Mouse (Mus musculus): ENCODE data around the gene Tns2. TPM values are rescaled to one million over a fixed set of nuclear protein-coding genes. Genes with fewer than 3 reads are reported as not detected.

Gene Tns2
- polyA plus RNA-seq, 1 experiment from 2014 or later = 29.6 TPM

DNA sequence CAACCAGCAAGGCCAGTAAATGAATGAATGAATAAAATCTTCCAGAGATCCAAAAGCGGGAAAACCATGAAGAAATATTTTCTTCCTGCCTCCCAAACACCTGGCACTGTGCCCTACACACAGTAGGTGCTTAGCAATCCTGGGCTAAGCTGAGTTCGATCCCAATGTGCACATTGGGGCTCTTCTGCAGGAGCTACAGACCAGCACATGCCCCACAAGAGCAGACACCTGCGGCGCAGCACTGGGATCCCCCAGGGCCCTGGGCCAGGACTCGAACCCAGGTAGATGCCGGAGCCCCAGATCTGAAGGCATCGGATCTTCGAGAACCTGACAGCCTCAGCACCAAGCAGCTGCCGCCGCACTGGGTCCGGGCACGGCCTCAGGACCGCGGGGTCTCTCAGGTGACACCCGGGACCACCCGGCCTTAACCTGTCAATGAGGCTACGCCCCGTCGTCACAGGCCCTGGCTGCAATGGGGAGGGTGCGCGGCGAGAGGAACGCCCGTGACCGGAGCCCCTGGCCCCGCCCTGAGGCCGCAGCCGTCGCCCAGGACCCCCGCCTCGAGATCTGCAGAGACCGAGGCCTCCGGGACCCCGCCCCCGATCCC, 35.4 kb downstream of the Tns2 start:
- Histone ChIP-seq H3K9ac (peak overlapping the region; percentile 71), H3K36me3 (peaks cover 28% of the 10 kb centered on the region), H3K27me3 (no peaks in the 10 kb centered on the region), H3K9me3 (no peaks in the 10 kb centered on the region), H3K4me2 (replicated peaks) (peak overlapping the region; percentile 81), H3K4me1 (peaks cover 13% of the 10 kb centered on the region), H3K27ac (peak overlapping the region; percentile 72; the same call in 1 of the 2 replicates), H3K4me3 (peak overlapping the region; percentile 72)
- 2% methylated on average over 35 of the region's 35 CpGs for whole genome bisulfite sequencing
- peak; percentile 24 for ATAC-seq (ENCODE audit: insufficient number of reproducible peaks, insufficient read depth, low FRiP score, low TSS enrichment)

DNA sequence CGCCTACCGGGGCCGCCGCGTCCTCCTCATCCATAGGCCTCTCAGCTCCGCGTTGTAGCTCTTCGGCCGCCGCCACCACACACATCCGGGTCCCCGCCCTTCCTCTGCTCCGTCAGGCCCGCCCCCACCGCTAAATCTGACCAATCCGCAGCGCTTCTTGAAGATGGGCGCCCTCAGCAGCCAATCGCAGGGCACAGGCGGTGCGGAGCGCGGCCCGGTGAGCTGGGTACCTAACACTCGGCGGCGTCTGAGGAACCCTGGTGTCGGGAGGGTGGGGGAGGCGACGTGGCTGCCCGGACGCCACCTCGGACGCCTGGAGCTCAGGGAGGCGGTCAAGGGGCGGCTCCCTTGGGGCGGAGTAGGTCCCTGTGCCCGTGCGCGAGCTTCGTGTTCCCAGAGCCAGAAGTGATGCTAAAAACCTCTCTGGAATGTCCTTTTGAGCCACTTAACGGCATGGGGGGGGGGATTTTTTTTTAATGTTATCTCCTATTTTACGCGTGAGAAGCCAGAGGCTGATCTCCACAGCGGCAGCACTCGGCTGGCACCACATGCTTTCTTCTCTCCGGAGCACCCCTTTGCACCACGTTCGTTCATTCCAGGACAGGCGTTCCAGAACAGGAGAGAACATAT, 36.0 kb downstream of the Tns2 start, which contains the start of gene Spryd3:
Spryd3 (minus strand) TSS at position 106 of the 630 bp plus-strand sequence.
- WGBS = under 1% methylated on average over 50 of the region's 50 CpGs

DNA sequence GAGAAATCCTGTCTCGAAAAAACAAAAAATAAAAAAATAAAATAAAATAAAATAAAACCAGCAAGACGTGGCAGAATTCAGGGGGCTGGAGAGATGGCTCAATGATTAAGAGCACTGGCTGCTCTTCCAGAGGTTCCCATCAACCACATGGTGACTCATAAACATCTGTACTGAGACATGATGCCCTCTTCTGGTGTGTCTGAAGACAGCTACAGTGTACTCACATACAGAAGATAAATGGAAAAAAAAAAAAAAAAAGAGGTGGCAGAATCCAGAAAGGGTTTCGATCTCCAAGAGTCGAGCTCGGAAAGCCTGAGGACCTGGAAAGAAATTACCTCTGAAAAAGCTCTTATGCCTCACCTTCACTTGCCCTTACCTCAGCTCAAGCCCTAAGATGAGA, 40.9 kb downstream of the Tns2 start:
- WGBS = 91% methylated on average over 5 of the region's 5 CpGs
- no peak overlapping the region for H3K4me3 ChIP-seq
- no peak for ATAC-seq (ENCODE audit: insufficient number of reproducible peaks, insufficient read depth, low FRiP score, low TSS enrichment)

More for the DNA sequence above, 36.0 kb downstream of the Tns2 start, which contains the start of gene Spryd3:
- Histone ChIP-seq H3K36me3 (peaks cover 22% of the 10 kb centered on the region), H3K4me1 (peaks cover 13% of the 10 kb centered on the region), H3K9ac (peak within 1 kb of the TSS; percentile 71), H3K4me3 (peak within 1 kb of the TSS; percentile 72), H3K4me2 (replicated peaks) (peak within 1 kb of the TSS; percentile 81), H3K9me3 (no peaks in the 10 kb centered on the region), H3K27me3 (no peaks in the 10 kb centered on the region), H3K27ac (peak within 1 kb of the TSS; percentile 72; the same call in 1 of the 2 replicates)
- ATAC-seq (ENCODE audit: insufficient number of reproducible peaks, insufficient read depth, low FRiP score, low TSS enrichment) = peak; percentile 98

DNA sequence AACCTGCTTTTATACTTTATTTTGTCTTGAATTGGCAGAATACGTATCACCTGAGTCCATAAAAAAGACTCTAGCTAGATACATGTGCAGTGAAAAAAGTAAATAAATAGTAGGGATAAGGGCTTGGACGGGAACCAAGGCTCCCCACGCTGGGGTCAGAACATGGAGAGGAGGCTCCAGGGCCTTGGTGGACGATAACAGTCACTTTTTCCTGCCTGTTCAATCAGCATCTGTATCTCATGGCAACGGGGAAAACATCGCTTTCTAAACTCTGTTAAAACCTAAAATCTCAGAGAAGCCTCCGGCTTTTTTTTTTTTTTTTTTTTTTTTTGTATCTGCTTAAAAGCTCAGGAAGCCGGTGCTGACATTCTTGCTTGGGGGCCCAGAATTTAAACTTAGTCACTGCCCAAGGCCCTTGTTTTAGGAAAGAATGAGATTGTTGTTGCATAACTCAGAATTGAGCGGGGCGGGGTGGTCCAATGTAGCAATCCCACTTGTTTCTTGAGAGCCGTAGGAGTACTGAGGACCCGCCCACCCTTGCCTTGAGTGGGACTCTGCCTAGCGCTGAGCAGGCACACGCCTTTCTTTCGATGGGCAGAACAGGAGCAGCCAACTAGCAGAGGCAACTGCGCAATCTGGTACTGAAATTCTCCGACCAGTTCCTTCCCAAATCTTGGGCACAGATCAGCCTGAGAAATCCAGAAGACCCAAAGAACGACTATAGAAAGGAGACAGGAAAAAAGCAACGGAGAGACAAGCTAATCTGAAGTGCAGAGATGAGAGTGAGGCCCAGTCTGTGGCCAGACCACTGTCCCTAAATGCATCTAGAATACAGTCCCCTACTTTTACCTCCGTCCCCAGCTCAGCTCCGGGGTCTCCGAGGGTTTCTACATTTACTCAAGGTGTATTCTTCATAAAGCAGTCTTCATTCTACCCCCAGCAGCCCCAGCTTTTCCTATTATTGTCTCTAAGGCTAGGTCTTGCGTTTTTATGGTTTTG, 43.0 kb downstream of the Tns2 start:
- H3K27ac ChIP-seq = no peak overlapping the region
- no peak overlapping the region for H3K4me2 ChIP-seq (replicated peaks)
- peaks cover 12% of the 10 kb centered on the region for H3K4me1 ChIP-seq
- no peak overlapping the region for H3K9ac ChIP-seq
- H3K36me3 ChIP-seq = no peaks in the 10 kb centered on the region
- peaks cover 42% of the 10 kb centered on the region for H3K27me3 ChIP-seq
- H3K9me3 ChIP-seq = no peaks in the 10 kb centered on the region
- 52% methylated on average over 23 of the region's 23 CpGs for WGBS
- no peak for ATAC-seq (ENCODE audit: insufficient number of reproducible peaks, insufficient read depth, low FRiP score, low TSS enrichment)
- no peak overlapping the region for H3K4me3 ChIP-seq

More for the DNA sequence above, 40.9 kb downstream of the Tns2 start:
- Histone ChIP-seq H3K4me2 (replicated peaks) (no peak overlapping the region), H3K27me3 (peaks cover 40% of the 10 kb centered on the region), H3K9ac (no peak overlapping the region), H3K9me3 (no peaks in the 10 kb centered on the region), H3K27ac (no peak overlapping the region), H3K4me1 (peaks cover 14% of the 10 kb centered on the region), H3K36me3 (no peaks in the 10 kb centered on the region)

DNA sequence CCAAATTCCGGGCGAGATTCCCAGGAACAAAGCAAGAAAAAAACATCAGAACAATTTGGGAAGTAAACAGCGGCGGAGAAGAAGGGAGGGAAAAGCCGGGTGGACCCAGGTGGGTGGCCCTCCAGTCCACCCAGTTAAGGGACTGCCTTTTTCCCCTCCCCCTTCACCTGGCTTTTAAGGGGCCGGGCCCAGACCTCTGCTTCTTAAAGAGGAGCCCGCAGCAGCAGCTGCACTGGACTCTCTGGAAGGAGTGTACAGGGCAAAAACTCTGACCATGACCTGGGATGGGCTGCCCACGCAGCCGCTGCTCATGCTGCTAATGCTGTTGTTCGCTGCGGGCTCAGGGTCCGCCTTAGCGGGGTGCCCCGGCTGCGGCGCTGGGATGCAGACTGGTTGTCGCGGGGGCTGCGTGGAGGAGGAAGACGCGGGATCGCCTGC, 44.1 kb downstream of the Tns2 start, which contains the start of gene Igfbp6:
Igfbp6 (plus strand) TSS at position 89 of the 438 bp plus-strand sequence.
- ATAC-seq (ENCODE audit: insufficient number of reproducible peaks, insufficient read depth, low FRiP score, low TSS enrichment) = no peak
- Histone ChIP-seq H3K4me3 (peak within 1 kb of the TSS; percentile 20), H3K27ac (no peak within 1 kb of the TSS), H3K36me3 (no peaks in the 10 kb centered on the region), H3K9me3 (no peaks in the 10 kb centered on the region), H3K4me1 (peaks cover 12% of the 10 kb centered on the region), H3K9ac (peak within 1 kb of the TSS; percentile 19; the same call in 1 of the 2 replicates), H3K27me3 (peaks cover 42% of the 10 kb centered on the region), H3K4me2 (replicated peaks) (peak within 1 kb of the TSS; percentile 43)
- WGBS = 5% methylated on average over 22 of the region's 22 CpGs

DNA sequence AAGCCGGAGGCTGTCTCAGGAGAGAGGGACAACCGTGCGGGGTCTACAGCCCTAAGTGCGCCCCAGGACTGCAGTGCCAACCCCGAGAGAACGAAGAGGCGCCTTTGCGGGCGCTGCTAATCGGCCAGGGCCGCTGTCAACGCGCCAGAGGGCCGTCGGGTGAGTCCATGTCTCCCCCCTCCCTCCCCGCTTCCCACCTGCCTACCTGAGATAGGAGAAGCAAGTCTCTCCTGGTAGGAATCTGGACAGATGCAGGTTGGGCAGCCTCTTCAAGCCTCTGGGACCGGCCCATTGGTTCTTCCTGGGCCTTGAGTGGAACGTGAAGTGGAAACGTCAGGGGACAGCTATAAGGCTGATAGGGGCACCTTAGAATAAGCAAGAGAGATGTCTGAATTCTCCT, 44.5 kb downstream of the Tns2 start:
- 14% methylated on average over 19 of the region's 19 CpGs for WGBS
- peak overlapping the region; percentile 20 for H3K4me3 ChIP-seq
- no peak overlapping the region for H3K27ac ChIP-seq
- peak overlapping the region; percentile 43 for H3K4me2 ChIP-seq (replicated peaks)
- H3K36me3 ChIP-seq = no peaks in the 10 kb centered on the region
- H3K4me1 ChIP-seq = peaks cover 12% of the 10 kb centered on the region
- H3K9me3 ChIP-seq = no peaks in the 10 kb centered on the region
- ATAC-seq (ENCODE audit: insufficient number of reproducible peaks, insufficient read depth, low FRiP score, low TSS enrichment) = no peak
- H3K27me3 ChIP-seq = peaks cover 42% of the 10 kb centered on the region
- peak overlapping the region; percentile 19; the same call in 1 of the 2 replicates for H3K9ac ChIP-seq

DNA sequence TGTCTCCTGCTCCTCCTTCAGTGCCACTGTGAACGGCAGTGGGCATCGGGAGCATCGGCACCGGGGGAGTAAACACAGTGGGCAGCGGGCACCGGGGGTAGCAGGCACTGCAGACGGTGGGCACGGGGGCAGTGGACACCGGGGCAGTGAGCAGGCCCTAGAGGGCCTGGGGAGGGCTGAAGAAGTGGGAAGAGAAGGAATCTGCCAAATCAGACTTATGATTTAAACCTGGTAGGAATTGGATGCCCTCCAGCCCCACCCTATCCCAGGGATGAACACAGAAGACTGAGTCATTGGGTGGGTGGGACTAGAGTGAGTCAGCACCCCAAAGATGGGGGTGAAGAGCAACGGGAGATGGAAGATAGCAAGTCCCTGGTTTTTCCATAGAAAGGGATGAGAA, 45.1 kb downstream of the Tns2 start:
- Histone ChIP-seq H3K27me3 (peaks cover 42% of the 10 kb centered on the region), H3K4me2 (replicated peaks) (no peak overlapping the region), H3K36me3 (no peaks in the 10 kb centered on the region), H3K4me3 (no peak overlapping the region), H3K27ac (no peak overlapping the region), H3K9me3 (no peaks in the 10 kb centered on the region), H3K4me1 (peaks cover 14% of the 10 kb centered on the region), H3K9ac (no peak overlapping the region)
- WGBS = 93% methylated on average over 10 of the region's 10 CpGs
- no peak for ATAC-seq (ENCODE audit: insufficient number of reproducible peaks, insufficient read depth, low FRiP score, low TSS enrichment)

DNA sequence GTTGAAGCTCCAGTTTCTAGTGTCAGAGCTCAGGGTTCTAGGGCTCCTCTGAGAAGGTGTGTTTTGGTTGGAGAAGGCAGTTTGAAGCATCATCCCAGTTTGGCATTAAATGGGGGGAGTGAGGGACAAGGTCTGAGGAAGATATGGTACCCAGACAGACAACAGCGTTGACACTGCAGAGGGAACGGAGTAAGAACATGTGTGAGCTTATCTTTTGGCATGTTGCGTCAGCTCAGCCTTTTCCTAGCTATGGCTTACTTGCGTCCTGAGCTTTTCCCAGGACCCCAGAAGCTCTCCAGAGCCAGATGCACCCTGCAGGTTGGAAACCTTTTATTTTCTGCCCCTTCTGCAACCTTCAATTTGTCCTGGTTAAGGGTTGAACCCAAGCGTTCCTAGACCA, 45.9 kb downstream of the Tns2 start:
- Histone ChIP-seq H3K4me2 (replicated peaks) (no peak overlapping the region), H3K9ac (no peak overlapping the region), H3K9me3 (no peaks in the 10 kb centered on the region), H3K4me3 (no peak overlapping the region), H3K27ac (no peak overlapping the region), H3K4me1 (peaks cover 20% of the 10 kb centered on the region), H3K27me3 (peaks cover 42% of the 10 kb centered on the region), H3K36me3 (no peaks in the 10 kb centered on the region)
- no peak for ATAC-seq (ENCODE audit: insufficient number of reproducible peaks, insufficient read depth, low FRiP score, low TSS enrichment)
- WGBS = 92% methylated on average over 5 of the region's 5 CpGs

DNA sequence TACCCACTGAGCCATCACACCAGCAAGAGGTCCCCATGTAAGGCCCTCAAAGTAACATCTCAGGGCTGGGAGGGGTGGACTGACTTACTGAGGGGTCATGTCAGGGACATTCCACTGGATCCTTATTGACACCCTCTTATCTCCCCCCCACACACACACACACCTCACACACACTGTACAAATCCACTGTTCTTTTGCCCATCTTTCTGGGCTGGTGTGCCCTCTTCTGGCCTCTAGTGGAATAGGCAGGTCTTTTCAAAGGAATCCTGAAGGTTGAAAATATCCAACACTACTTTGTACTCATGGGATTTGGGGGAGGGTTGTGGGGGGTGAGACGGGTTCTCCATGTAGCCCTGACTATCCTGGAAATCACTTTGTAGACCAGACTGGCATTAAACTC, 46.7 kb downstream of the Tns2 start:
- no peak overlapping the region for H3K4me2 ChIP-seq (replicated peaks)
- H3K9ac ChIP-seq = no peak overlapping the region
- H3K4me3 ChIP-seq = no peak overlapping the region
- ATAC-seq (ENCODE audit: insufficient number of reproducible peaks, insufficient read depth, low FRiP score, low TSS enrichment) = no peak
- WGBS = 4% methylated on average over 1 of the region's 1 CpGs
- H3K4me1 ChIP-seq = peaks cover 20% of the 10 kb centered on the region
- no peaks in the 10 kb centered on the region for H3K36me3 ChIP-seq
- H3K9me3 ChIP-seq = no peaks in the 10 kb centered on the region
- H3K27me3 ChIP-seq = peaks cover 39% of the 10 kb centered on the region
- no peak overlapping the region for H3K27ac ChIP-seq

DNA sequence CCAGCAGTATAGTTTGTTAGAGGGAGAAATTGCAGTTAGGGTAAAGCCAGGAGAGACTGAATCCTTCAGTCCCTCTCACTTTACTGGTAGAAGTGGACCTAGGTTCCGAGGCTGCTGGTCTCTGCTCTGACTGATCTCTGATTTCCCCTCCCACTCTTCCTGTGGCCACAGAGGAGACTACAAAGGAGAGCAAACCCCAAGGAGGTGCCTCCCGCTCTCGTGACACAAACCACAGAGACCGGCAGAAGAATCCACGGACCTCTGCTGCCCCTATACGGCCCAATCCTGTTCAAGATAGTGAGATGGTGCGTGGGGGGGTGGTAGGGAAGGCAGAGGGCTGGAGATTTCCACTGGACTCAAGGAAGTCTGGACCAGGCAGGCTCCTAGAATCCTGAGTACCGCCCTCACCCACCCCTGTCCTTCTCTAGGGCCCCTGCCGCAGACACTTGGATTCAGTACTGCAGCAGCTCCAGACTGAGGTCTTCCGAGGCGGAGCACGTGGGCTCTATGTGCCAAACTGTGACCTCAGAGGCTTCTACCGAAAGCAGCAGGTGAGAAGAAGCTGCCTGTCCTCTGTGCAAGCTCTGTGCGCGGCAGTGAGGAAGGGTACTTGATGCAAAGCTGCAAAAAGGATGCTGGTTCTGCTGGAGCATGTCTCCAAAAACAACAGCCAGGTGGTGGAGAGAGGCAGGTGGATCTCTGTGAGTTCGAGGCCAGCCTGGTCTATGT, 47.6 kb downstream of the Tns2 start:
- H3K4me3 ChIP-seq = no peak overlapping the region
- no peak overlapping the region for H3K9ac ChIP-seq
- peaks cover 30% of the 10 kb centered on the region for H3K27me3 ChIP-seq
- H3K4me1 ChIP-seq = peaks cover 22% of the 10 kb centered on the region
- WGBS = 68% methylated on average over 15 of the region's 16 CpGs
- no peak overlapping the region for H3K4me2 ChIP-seq (replicated peaks)
- H3K9me3 ChIP-seq = no peaks in the 10 kb centered on the region
- H3K36me3 ChIP-seq = no peaks in the 10 kb centered on the region
- no peak for ATAC-seq (ENCODE audit: insufficient number of reproducible peaks, insufficient read depth, low FRiP score, low TSS enrichment)
- H3K27ac ChIP-seq = peak overlapping the region; percentile 12; the same call in 1 of the 2 replicates

DNA sequence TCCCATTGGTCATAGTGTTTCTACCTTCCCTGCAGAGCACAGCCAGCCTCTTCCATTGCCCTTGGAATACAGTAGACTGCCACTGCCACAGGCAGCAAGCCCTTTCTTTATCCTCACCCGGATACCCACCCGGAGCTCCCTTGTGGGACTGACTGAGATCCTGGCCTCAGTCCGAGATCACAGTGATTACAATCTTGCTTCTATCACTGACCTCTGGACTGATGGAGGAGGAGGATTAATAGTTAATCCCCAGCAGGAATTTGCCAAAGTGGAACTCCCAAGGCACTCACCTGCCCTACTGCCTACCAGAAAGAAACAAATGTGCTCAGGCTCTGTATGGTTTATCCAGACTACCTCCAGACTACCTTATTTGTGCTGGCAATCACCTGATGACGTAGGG, 49.3 kb downstream of the Tns2 start:
- Histone ChIP-seq H3K27ac (no peak overlapping the region), H3K9me3 (no peaks in the 10 kb centered on the region), H3K36me3 (no peaks in the 10 kb centered on the region), H3K4me3 (no peak overlapping the region), H3K4me1 (peaks cover 17% of the 10 kb centered on the region), H3K27me3 (peaks cover 17% of the 10 kb centered on the region), H3K4me2 (replicated peaks) (no peak overlapping the region), H3K9ac (no peak overlapping the region)
- 74% methylated on average over 4 of the region's 4 CpGs for WGBS
- ATAC-seq (ENCODE audit: insufficient number of reproducible peaks, insufficient read depth, low FRiP score, low TSS enrichment) = no peak
